Mouse (Mus musculus) erythroblast, embryonic 14.5 days (primary cell): ENCODE measurements around the gene Nxpe3.

Source experiments
- GATA1 ChIP-seq: IDR thresholded peaks from 2 replicates; pipeline ENCODE4 v1.6.1; 2012; ENCODE audit warnings: low read length, inconsistent platforms, mixed read lengths
- TAL1 ChIP-seq: IDR thresholded peaks from 3 replicates; pipeline ENCODE4 v1.6.1; 2012; ENCODE audit warnings: low read length, inconsistent platforms, mixed read lengths

DNA sequence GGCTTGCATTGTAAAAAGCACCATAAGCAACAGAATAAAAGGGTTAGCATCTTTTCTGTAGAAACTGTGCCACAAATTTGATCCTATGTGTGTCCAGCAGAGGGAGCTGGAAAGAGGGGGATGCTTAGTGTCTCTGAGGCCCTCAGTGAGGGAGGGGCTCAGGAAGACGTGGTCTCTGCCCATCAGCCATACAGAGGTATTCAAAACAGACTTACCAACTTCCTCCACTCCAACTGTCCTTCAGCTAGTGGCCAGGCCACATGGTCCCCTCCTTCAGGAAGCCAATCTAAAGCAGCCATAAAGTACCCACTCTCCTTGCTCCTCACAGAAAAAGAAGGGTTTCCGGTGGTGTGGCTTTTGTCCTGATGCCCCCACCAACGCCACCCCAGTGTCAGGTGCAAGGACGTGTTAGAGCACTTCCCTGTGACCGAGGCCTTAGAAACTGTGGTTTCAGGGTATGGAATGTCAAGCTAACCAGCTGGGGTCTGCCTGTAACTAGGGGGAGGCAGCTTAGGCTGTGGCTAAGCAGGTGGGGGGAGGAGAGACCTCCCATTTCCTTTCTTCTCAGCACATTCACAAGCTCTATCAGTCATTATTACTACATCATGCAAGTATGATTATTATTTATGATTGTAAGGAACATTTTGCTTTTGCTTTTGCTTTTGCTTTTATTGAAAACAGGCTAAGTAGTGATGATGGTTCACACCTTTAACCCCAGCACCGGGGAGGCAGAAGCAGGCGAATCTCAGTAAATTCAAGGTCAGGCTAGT lies 7.1 kb downstream of the Nxpe3 start:
- TF ChIP-seq GATA1 (no peak), TAL1 (no peak)
